In the genomic region with DNA sequence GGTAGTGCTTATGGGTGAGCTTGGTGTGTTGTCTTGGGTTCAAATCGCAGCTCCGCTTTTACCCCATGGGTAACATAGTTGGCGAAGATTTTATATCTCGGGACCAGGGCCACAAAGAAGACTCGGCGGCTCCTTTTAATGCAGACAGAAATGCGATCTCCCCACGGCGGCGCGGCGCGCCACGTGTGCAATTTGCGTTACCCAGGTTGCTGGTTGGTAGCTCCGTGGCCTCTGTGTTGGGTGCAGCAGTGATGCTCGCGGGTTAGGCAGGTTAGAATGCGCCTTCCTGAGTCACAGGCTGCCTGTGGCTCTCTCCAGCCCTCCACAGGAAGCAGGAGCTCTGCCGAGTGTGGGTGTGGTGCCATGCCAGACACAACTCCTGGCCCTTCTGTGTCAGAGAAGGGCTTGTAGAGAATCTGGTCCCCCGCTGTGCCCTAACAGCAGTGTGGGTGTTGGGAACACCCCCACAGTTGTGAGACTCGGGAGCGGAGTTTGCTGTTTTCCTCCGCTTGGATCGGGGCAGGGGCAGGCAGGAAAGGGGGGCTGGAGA, we compare ENCODE assay signal across 8 mouse cellular contexts. TPM values are rescaled to one million over a fixed set of nuclear protein-coding genes. Genes with fewer than 3 reads are reported as not detected.
DNase-seq lines count a peak whose midpoint lies in the region; ATAC-seq lines count a peak whose summit lies in the region.

No protein-coding gene starts in this region.

- H3K9ac ChIP-seq in forebrain, embryonic 15.5 days (replicated peaks) = no peak overlapping the region

- H3K27ac ChIP-seq in forebrain, embryonic 15.5 days (replicated peaks) = no peak overlapping the region

- 9% methylated on average over 25 of the region's 25 CpGs for WGBS in forebrain, embryonic 15.5 days

- no peaks in the 10 kb centered on the region for H3K9me3 ChIP-seq in forebrain, embryonic 15.5 days

- H3K36me3 ChIP-seq in forebrain, embryonic 15.5 days = no peaks in the 10 kb centered on the region

- H3K4me3 ChIP-seq in forebrain, embryonic 15.5 days = peak overlapping the region; percentile 25

- DNase-seq in embryo, embryonic 10 days (ENCODE audit: low spot score) = peak; percentile 21
- no peak for DNase-seq in embryo, embryonic 9.5 days (ENCODE audit: extremely low spot score)
- peak; percentile 68 for DNase-seq in 3134 (ENCODE audit: extremely low read depth, insufficient read length, low spot score)
- no peak for DNase-seq in adrenal gland, postnatal 25 days
- no peak for DNase-seq in layer of hippocampus, postnatal 25 days (ENCODE audit: extremely low spot score in 1 of 2, low spot score in 1 of 2)
- DNase-seq in gastrocnemius, adult 8-10 months (ENCODE audit: low spot score in 2 of 2) = no peak

- peak overlapping the region; percentile 44 for H3K4me2 ChIP-seq in forebrain, embryonic 15.5 days (replicated peaks)

- no peak for ATAC-seq in forebrain, embryonic 15.5 days (replicated peaks)
- 0 out of 2 replicates have a peak, but pooled peaks have one; percentile 27 for ATAC-seq in megakaryocyte, adult 5-6 weeks (ENCODE audit: poor library complexity, severe bottlenecking)

- peaks cover 17% of the 10 kb centered on the region for H3K27me3 ChIP-seq in forebrain, embryonic 15.5 days

- H3K4me1 ChIP-seq in forebrain, embryonic 15.5 days = peaks cover 16% of the 10 kb centered on the region

RNA-seq across cellular contexts. Expression of a gene that starts 0.8 kb away (rescaled TPM):
- polyA plus RNA-seq in forebrain, embryonic 15.5 days (2015; fragmentation: Nextera tagmentation; extraction: Ambion mirVana) = 0.38 and 0.64 TPM in 2 replicates
- not detected in 2 replicates for total RNA-seq in megakaryocyte, adult 5-6 weeks (2015)
- total RNA-seq in megakaryocyte, adult 5-6 weeks (2017) = not detected in 2 replicates
- 9.5 and 10.8 TPM in 2 replicates for total RNA-seq in adrenal gland, postnatal 25 days (2021)
- under 1 TPM; 0.31 to 0.44 TPM for total RNA-seq in layer of hippocampus, postnatal 25 days (2021)
- total RNA-seq in gastrocnemius, adult 8-10 months (2022) = under 1 TPM; 0.27 to 0.35 (median 0.33) TPM

RNA-seq across cellular contexts. Expression of a gene that starts 39.1 kb away (rescaled TPM):
- polyA plus RNA-seq in forebrain, embryonic 15.5 days (2015; fragmentation: Nextera tagmentation; extraction: Ambion mirVana) = 0.20 TPM in 1 of 2 replicates, not detected in the other
- total RNA-seq in megakaryocyte, adult 5-6 weeks (2015) = not detected in 2 replicates
- total RNA-seq in megakaryocyte, adult 5-6 weeks (2017) = not detected in 2 replicates
- total RNA-seq in adrenal gland, postnatal 25 days (2021) = not detected in 2 replicates
- total RNA-seq in layer of hippocampus, postnatal 25 days (2021) = under 1 TPM in 1 of 2 experiments, not detected in 1; 0.35 TPM
- total RNA-seq in gastrocnemius, adult 8-10 months (2022) = under 1 TPM in 1 of 4 experiments, not detected in 3; 0.34 TPM

Comparison
In these comparisons a context has a peak if more than half of its experiments do, and no peak if none do; other contexts are left out.
1. DNase-seq: peak in embryo, embryonic 10 days (single experiment) and 3134 (single experiment); none in embryo, embryonic 9.5 days (single experiment), adrenal gland, postnatal 25 days (single experiment), layer of hippocampus, postnatal 25 days (0 of 2) and gastrocnemius, adult 8-10 months (0 of 2).